9 mouse cellular contexts compared by ENCODE assay signal in the genomic region with DNA sequence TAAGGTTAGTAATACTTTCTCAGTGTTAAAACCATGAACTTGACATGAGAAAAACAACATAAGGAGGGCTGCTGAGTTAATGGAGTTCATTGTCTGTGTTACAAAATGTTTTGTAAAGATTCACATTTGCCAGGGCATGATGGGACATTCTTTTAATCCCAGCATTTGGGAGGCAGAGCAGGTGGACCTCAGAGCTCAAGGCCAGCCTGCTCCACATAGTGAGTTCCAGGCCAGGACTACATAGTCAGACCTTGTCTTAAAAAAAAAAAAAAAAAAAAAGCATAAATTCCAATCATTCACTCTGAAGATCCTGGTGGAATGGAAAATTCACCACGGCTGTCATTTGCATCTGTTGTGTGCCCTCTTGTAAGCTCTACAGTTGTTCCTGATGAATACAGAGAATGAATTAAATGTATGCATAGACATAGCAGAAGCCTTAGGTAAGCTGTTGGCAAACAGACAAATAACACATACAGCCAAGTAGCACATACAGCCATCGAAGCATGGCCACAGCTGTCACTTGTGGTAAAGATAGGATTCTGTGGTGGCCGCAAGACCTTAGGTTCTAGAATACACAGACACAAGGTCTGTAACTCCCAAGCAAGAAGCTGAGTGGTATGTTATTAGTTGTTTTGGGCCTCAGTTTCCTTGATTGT. TPM values are rescaled to one million over a fixed set of nuclear protein-coding genes. Genes with fewer than 3 reads are reported as not detected.
DNase-seq lines count a peak whose midpoint lies in the region; ATAC-seq and TF ChIP-seq lines count a peak whose summit lies in the region.
"Had no signal": no experiment of that assay in that cellular context is flagged by ENCODE, and none has a peak within 500 bp of the region (broad histone marks: within the 10 kb centered on the region; RNA-seq: fewer than 3 reads in every experiment).

No protein-coding gene starts in this region.

- peak overlapping the region; percentile 80 for H3K27ac ChIP-seq in intestine, embryonic 14.5 days (ENCODE audit: low read depth)
- H3K27ac ChIP-seq in intestine, postnatal 0 days (ENCODE audit: low read depth, low read length), result no peak overlapping the region
- no peak overlapping the region for H3K27ac ChIP-seq in CH12.LX (ENCODE audit: insufficient read depth, low read depth)
- peak overlapping the region; percentile 92 for H3K27ac ChIP-seq in limb, embryonic 14.5 days (replicated peaks; ENCODE audit: low read depth, low read length)
- H3K27ac ChIP-seq in neural tube, embryonic 15.5 days (replicated peaks), result no peak overlapping the region
- H3K27ac ChIP-seq: layer of hippocampus, adult 2 months had no signal

- no peaks in the 10 kb centered on the region; the same call in 1 of the 2 replicates for H3K36me3 ChIP-seq in intestine, embryonic 14.5 days (ENCODE audit: control insufficient read depth, insufficient read depth, low read length)
- H3K36me3 ChIP-seq in intestine, postnatal 0 days (ENCODE audit: control insufficient read depth, insufficient read depth), result no peaks in the 10 kb centered on the region
- H3K36me3 ChIP-seq in CH12.LX (replicated peaks in 1 of 2; ENCODE audit: control insufficient read depth in 1 of 2, insufficient read depth in 1 of 2, low read length in 1 of 2), result no peaks in the 10 kb centered on the region
- no peaks in the 10 kb centered on the region for H3K36me3 ChIP-seq in limb, embryonic 14.5 days (ENCODE audit: control insufficient read depth, insufficient read depth, low read length)
- no peaks in the 10 kb centered on the region for H3K36me3 ChIP-seq in neural tube, embryonic 15.5 days

- H3K27me3 ChIP-seq in intestine, embryonic 14.5 days (replicated peaks; ENCODE audit: control insufficient read depth, insufficient read depth, low read length), result no peaks in the 10 kb centered on the region
- H3K27me3 ChIP-seq in intestine, postnatal 0 days (replicated peaks; ENCODE audit: control insufficient read depth, insufficient read depth, low read length), result no peaks in the 10 kb centered on the region
- no peaks in the 10 kb centered on the region for H3K27me3 ChIP-seq in CH12.LX (replicated peaks)
- no peaks in the 10 kb centered on the region for H3K27me3 ChIP-seq in limb, embryonic 14.5 days (ENCODE audit: control insufficient read depth, insufficient read depth, low read length)
- H3K27me3 ChIP-seq in neural tube, embryonic 15.5 days (replicated peaks), result no peaks in the 10 kb centered on the region

- 66% methylated on average over 3 of the region's 3 CpGs for WGBS in intestine, embryonic 14.5 days
- WGBS in intestine, postnatal 0 days, result 68% methylated on average over 3 of the region's 3 CpGs
- 67% methylated on average over 3 of the region's 3 CpGs for WGBS in limb, embryonic 14.5 days
- 80% methylated on average over 3 of the region's 3 CpGs for WGBS in neural tube, embryonic 15.5 days

- TF ChIP-seq POLR2A in CH12.LX (IDR thresholded peaks at IDR 0.05; ENCODE audit: low read depth, low read length), result no peak
- TF ChIP-seq POLR2A in limb, embryonic 14.5 days (IDR thresholded peaks at IDR 0.05; ENCODE audit: borderline replicate concordance, extremely low read depth, insufficient read depth, insufficient read length), result no peak

- dilution Hi-C loops in CH12.LX (cut with MboI; ENCODE audit: extremely low pct_ligation_motif_present, extremely low pct_unique_long_range_greater_than_20kb, low sequenced_read_pairs), result no loop called here

- peak; percentile 44 for DNase-seq in intestine, embryonic 14.5 days (ENCODE audit: low spot score)
- no peak for DNase-seq in CH12.LX (ENCODE audit: extremely low read depth)
- DNase-seq in limb, embryonic 14.5 days (ENCODE audit: low spot score), result peak; percentile 82
- no peak for DNase-seq in neural tube, embryonic 10.5 days (ENCODE audit: extremely low spot score, low spot score)
- DNase-seq: right cerebral cortex, postnatal 4 days had no signal

- ATAC-seq in intestine, embryonic 14.5 days (replicated peaks; ENCODE audit: low FRiP score, low TSS enrichment, low read depth), result no peak
- ATAC-seq in intestine, postnatal 0 days, result no peak
- peak; percentile 72 for ATAC-seq in common myeloid progenitor, adult 5-6 weeks (replicated peaks; ENCODE audit: low read depth, poor library complexity, severe bottlenecking)
- peak; percentile 71 for ATAC-seq in limb, embryonic 14.5 days (ENCODE audit: low FRiP score, low read depth)
- no peak for ATAC-seq in neural tube, embryonic 15.5 days (ENCODE audit: low FRiP score)

- no peaks in the 10 kb centered on the region for H3K9me3 ChIP-seq in intestine, embryonic 14.5 days (ENCODE audit: control insufficient read depth, low read length)
- no peaks in the 10 kb centered on the region for H3K9me3 ChIP-seq in intestine, postnatal 0 days (ENCODE audit: control insufficient read depth)
- H3K9me3 ChIP-seq in CH12.LX (replicated peaks; ENCODE audit: low read length), result no peaks in the 10 kb centered on the region
- H3K9me3 ChIP-seq in limb, embryonic 14.5 days (ENCODE audit: control insufficient read depth, low read length), result no peaks in the 10 kb centered on the region
- H3K9me3 ChIP-seq in neural tube, embryonic 15.5 days (replicated peaks), result no peaks in the 10 kb centered on the region

- no peak for TF ChIP-seq CTCF in intestine, postnatal 0 days (IDR thresholded peaks at IDR 0.05; ENCODE audit: low read depth)
- TF ChIP-seq CTCF in CH12.LX (conservative IDR thresholded peaks at IDR 0.05 in 1 of 2, IDR thresholded peaks at IDR 0.05 in 1 of 2; ENCODE audit: low read depth in 2 of 2, low read length in 2 of 2), result no peak

- H3K79me2 ChIP-seq in CH12.LX (replicated peaks; ENCODE audit: control insufficient read depth, extremely low read depth, insufficient read depth, poor library complexity, severe bottlenecking), result no peaks in the 10 kb centered on the region

- no peak for TF ChIP-seq RAD21 in CH12.LX (IDR thresholded peaks at IDR 0.05; ENCODE audit: low read depth, low read length)

- no peak overlapping the region for H3K4me3 ChIP-seq in intestine, embryonic 14.5 days (ENCODE audit: low read depth, low read length)
- H3K4me3 ChIP-seq in intestine, postnatal 0 days (ENCODE audit: low read depth, low read length), result no peak overlapping the region
- H3K4me3 ChIP-seq in CH12.LX (replicated peaks in 1 of 3; ENCODE audit: low read depth in 2 of 3, low read length in 2 of 3, poor library complexity in 1 of 3), result no peak overlapping the region
- no peak overlapping the region for H3K4me3 ChIP-seq in limb, embryonic 14.5 days (replicated peaks; ENCODE audit: low read length)
- H3K4me3 ChIP-seq in neural tube, embryonic 15.5 days (replicated peaks), result no peak overlapping the region
- H3K4me3 ChIP-seq: layer of hippocampus, adult 2 months had no signal

- H3K9ac ChIP-seq in intestine, embryonic 14.5 days (ENCODE audit: low read length), result no peak overlapping the region
- no peak overlapping the region for H3K9ac ChIP-seq in intestine, postnatal 0 days (ENCODE audit: low read depth, low read length)
- no peak overlapping the region for H3K9ac ChIP-seq in CH12.LX (ENCODE audit: insufficient read depth, low read depth)
- no peak overlapping the region for H3K9ac ChIP-seq in limb, embryonic 14.5 days (ENCODE audit: low read depth, low read length, severe bottlenecking)
- no peak overlapping the region for H3K9ac ChIP-seq in neural tube, embryonic 15.5 days (replicated peaks)

- H3K4me2 ChIP-seq in intestine, embryonic 14.5 days (ENCODE audit: low read length), result no peak overlapping the region
- H3K4me2 ChIP-seq in intestine, postnatal 0 days (replicated peaks; ENCODE audit: low read depth), result no peak overlapping the region
- no peak overlapping the region for H3K4me2 ChIP-seq in CH12.LX (ENCODE audit: insufficient read depth, low read depth, poor library complexity, severe bottlenecking)
- H3K4me2 ChIP-seq in limb, embryonic 14.5 days (replicated peaks; ENCODE audit: low read depth, low read length, severe bottlenecking), result no peak overlapping the region
- H3K4me2 ChIP-seq in neural tube, embryonic 15.5 days, result no peak overlapping the region

- in situ Hi-C loops in CH12.LX (cut with MboI; ENCODE audit: low pct_ligation_motif_present, low pct_unique_long_range_greater_than_20kb, low sequenced_read_pairs), result no loop called here

- peaks cover 35% of the 10 kb centered on the region for H3K4me1 ChIP-seq in intestine, embryonic 14.5 days (replicated peaks; ENCODE audit: control insufficient read depth, insufficient read depth, low read length)
- peaks cover 2% of the 10 kb centered on the region; the same call in 1 of the 2 replicates for H3K4me1 ChIP-seq in intestine, postnatal 0 days (replicated peaks; ENCODE audit: control insufficient read depth, insufficient read depth, low read length)
- H3K4me1 ChIP-seq in CH12.LX (ENCODE audit: control insufficient read depth in 1 of 2, insufficient read depth in 2 of 2), result peaks cover 0 to 26% of the 10 kb centered on the region in 2 experiments; a peak in 2 of 4 replicates
- peaks cover 37% of the 10 kb centered on the region for H3K4me1 ChIP-seq in limb, embryonic 14.5 days (ENCODE audit: control insufficient read depth, insufficient read depth, low read length)
- H3K4me1 ChIP-seq in neural tube, embryonic 15.5 days, result peaks cover 14% of the 10 kb centered on the region

- TF ChIP-seq EP300 in CH12.LX (IDR thresholded peaks at IDR 0.05; ENCODE audit: low read length), result no peak

TF ChIP-seq in CH12.LX, 34 proteins besides CTCF, POLR2A, EP300 and RAD21:
- TF ChIP-seq ZNF384 (IDR thresholded peaks at IDR 0.05; ENCODE audit: low read depth, low read length) (0 out of 2 replicates have a peak, but pooled peaks have one; percentile 26), NRF1 (IDR thresholded peaks at IDR 0.05; ENCODE audit: low read depth, low read length) (no peak), ELF1 (IDR thresholded peaks at IDR 0.05; ENCODE audit: low read depth, low read length) (no peak), ETS1 (conservative IDR thresholded peaks at IDR 0.05; ENCODE audit: low read depth, low read length) (no peak), TBP (conservative IDR thresholded peaks at IDR 0.05; ENCODE audit: low read depth, low read length) (no peak), USF2 (conservative IDR thresholded peaks at IDR 0.05; ENCODE audit: low read depth, low read length) (no peak), SMC3 (IDR thresholded peaks at IDR 0.05; ENCODE audit: low read depth, low read length) (no peak), ZC3H11A (IDR thresholded peaks at IDR 0.05; ENCODE audit: low read depth, low read length) (no peak)

RNA-seq across cellular contexts. Expression of a gene that starts 25.7 kb away (rescaled TPM):
- polyA plus RNA-seq in intestine, embryonic 14.5 days (2014; fragmentation: Nextera tagmentation; extraction: Ambion mirVana), result 34.8 and 37.3 TPM in 2 replicates
- polyA plus RNA-seq in intestine, postnatal 0 days (2015; fragmentation: Nextera tagmentation; extraction: Ambion mirVana), result 19.2 and 20.9 TPM in 2 replicates
- not detected in 2 replicates for total RNA-seq in CH12.LX (2012; rRNA removed)
- 0.17 and 0.19 TPM in 2 replicates for total RNA-seq in CH12.LX (2014; rRNA removed)
- polyA plus RNA-seq in CH12.LX (2012; ENCODE audit: insufficient read length, low read depth), result 0.12 and 0.33 TPM in 2 replicates
- not detected in 2 replicates for total RNA-seq in common myeloid progenitor, adult 5-6 weeks (2017)
- 10.9 and 12.6 TPM in 2 replicates for polyA plus RNA-seq in limb, embryonic 14.5 days (2012; rRNA removed)
- 16.5 and 20.7 TPM in 2 replicates for polyA plus RNA-seq in limb, embryonic 14.5 days (2014; fragmentation: Nextera tagmentation; extraction: Ambion mirVana)
- polyA plus RNA-seq in neural tube, embryonic 15.5 days (2015; fragmentation: Nextera tagmentation; extraction: Ambion mirVana), result 4.7 and 5.5 TPM in 2 replicates

Comparison
In these comparisons a context has a peak if more than half of its experiments do, and no peak if none do; other contexts are left out.
1. H3K27ac ChIP-seq: peak in intestine, embryonic 14.5 days (single experiment) and limb, embryonic 14.5 days (single experiment); none in intestine, postnatal 0 days (single experiment), CH12.LX (single experiment) and neural tube, embryonic 15.5 days (single experiment).
2. ATAC-seq: peak in common myeloid progenitor, adult 5-6 weeks (single experiment) and limb, embryonic 14.5 days (single experiment); none in intestine, embryonic 14.5 days (single experiment), intestine, postnatal 0 days (single experiment) and neural tube, embryonic 15.5 days (single experiment).
3. DNase-seq: peak in intestine, embryonic 14.5 days (single experiment) and limb, embryonic 14.5 days (single experiment); none in CH12.LX (single experiment) and neural tube, embryonic 10.5 days (single experiment).